Mouse (Mus musculus): Measurements from ENCODE around the gene Jak2.

Gene Jak2

GRCm38 (mm10) chr19:29362173-29362930 is 110.7 kb downstream of the Jak2 start:
- no peak for DNase-seq (ENCODE audit: low spot score)

Data from MN1 (cell line).